Mouse (Mus musculus): ENCODE data around the gene Kcnk15. TPM values are rescaled to one million over a fixed set of nuclear protein-coding genes. Genes with fewer than 3 reads are reported as not detected.

Gene Kcnk15
- not detected in 2 replicates for polyA plus RNA-seq (2021; fragmentation: Nextera tagmentation)
- long read RNA-seq, experiment 1, result 0 reads
- long read RNA-seq, experiment 2, transcript Kcnk15-201 (2 exons, 1,199 nt), result major isoform, 16 of 17 reads
- long read RNA-seq, experiment 2, partial matches to known transcripts, result 0 of 17 reads
- long read RNA-seq, experiment 2, other reads (novel, unspliced or antisense), result 1 of 17 reads

GRCm38 (mm10) chr2:163853461-163853901, at the start of gene Kcnk15:
Gene Kcnk15, plus strand, starts transcription at chr2:163853651.

DNA sequence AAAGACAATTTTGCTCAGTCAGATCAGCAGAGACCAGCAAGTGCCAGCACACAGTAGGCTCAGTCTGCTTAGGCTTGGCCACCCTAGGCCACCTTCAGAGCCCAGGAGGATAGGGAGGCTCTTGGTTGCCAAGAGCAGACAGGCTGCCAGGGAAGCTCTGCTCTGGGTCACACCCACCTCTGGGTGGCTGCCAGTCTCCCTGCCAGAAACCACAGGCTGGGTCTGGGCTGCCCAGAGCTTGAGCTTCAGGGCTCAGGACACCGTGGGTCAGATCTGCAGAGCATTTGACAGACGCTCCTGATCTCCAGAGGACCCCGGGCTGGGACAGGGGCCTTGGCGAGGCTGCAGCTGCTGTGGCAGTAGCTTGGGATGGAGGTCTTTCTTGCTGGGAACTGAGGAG, 32.8 kb upstream of the Kcnk15 start, which contains the start of gene Ccn5:
Gene Ccn5, plus strand, starts transcription at position 255 of the 400 bp plus-strand sequence.

Other genes with a start within 250 kb of the Kcnk15 start
- gene Serinc3, start 208.5 kb upstream of the Kcnk15 start, polyA plus RNA-seq (2021; fragmentation: Nextera tagmentation), result 21.2 and 28.1 TPM in 2 replicates
- gene Pkig, start 195.3 kb upstream of the Kcnk15 start, polyA plus RNA-seq (2021; fragmentation: Nextera tagmentation), result 244 and 276 TPM in 2 replicates
- gene Ada, start 103.4 kb upstream of the Kcnk15 start, polyA plus RNA-seq (2021; fragmentation: Nextera tagmentation), result 0.48 and 0.70 TPM in 2 replicates
- gene Ccn5, start 32.8 kb upstream of the Kcnk15 start, polyA plus RNA-seq (2021; fragmentation: Nextera tagmentation), result 0.10 and 0.26 TPM in 2 replicates
- gene Rims4, start 65.0 kb downstream of the Kcnk15 start, polyA plus RNA-seq (2021; fragmentation: Nextera tagmentation), result 3.2 and 3.4 TPM in 2 replicates
- gene Ywhab, start 141.3 kb downstream of the Kcnk15 start, polyA plus RNA-seq (2021; fragmentation: Nextera tagmentation), result 602 and 694 TPM in 2 replicates
- not detected in 2 replicates for gene Pabpc1l, start 171.8 kb downstream of the Kcnk15 start, polyA plus RNA-seq (2021; fragmentation: Nextera tagmentation)
- gene Stk4, start 216.7 kb downstream of the Kcnk15 start, polyA plus RNA-seq (2021; fragmentation: Nextera tagmentation), result 18.7 and 21.7 TPM in 2 replicates
- gene Tomm34, start 217.5 kb downstream of the Kcnk15 start, polyA plus RNA-seq (2021; fragmentation: Nextera tagmentation), result 139 and 143 TPM in 2 replicates